Comparison of ENCODE assay signal across 15 mouse cellular contexts in genomic region chr4:76008580-76008979, GRCm38 (mm10).
"Had no signal": no experiment of that assay in that cellular context is flagged by ENCODE, and none has a peak within 500 bp of the region (broad histone marks: within the 10 kb centered on the region; RNA-seq: fewer than 3 reads in every experiment).

No protein-coding gene starts in this region.

- H3K4me3 ChIP-seq: neural tube, embryonic 15.5 days; stomach, embryonic 15.5 days had no signal

- H3K9me3 ChIP-seq: neural tube, embryonic 15.5 days; stomach, embryonic 15.5 days had no signal

- H3K4me1 ChIP-seq: neural tube, embryonic 15.5 days; stomach, embryonic 15.5 days had no signal

- DNase-seq: retina, postnatal 1 day; right cerebral cortex, adult 18-20 months; right cerebral cortex, postnatal 14 days; right cerebral cortex, postnatal 25 days; right cerebral cortex, postnatal 4 days; spleen, adult 18-20 months; thymus, adult 18-20 months; thymus, adult 2 months; thymus, postnatal 14 days; thymus, postnatal 25 days; thymus, postnatal 36 days; thymus, postnatal 4 days had no signal

- H3K9ac ChIP-seq: neural tube, embryonic 15.5 days; stomach, embryonic 15.5 days had no signal

- H3K27ac ChIP-seq: neural tube, embryonic 15.5 days; stomach, embryonic 15.5 days; stomach, postnatal 0 days had no signal

- H3K27me3 ChIP-seq: neural tube, embryonic 15.5 days; stomach, embryonic 15.5 days had no signal

- H3K36me3 ChIP-seq: stomach, embryonic 15.5 days had no signal

- H3K4me2 ChIP-seq: neural tube, embryonic 15.5 days; stomach, embryonic 15.5 days had no signal
